In genomic region chr5:105569168-105569567, GRCm38 (mm10) we compare ENCODE assay signal across 24 mouse cellular contexts. TPM values are rescaled to one million over a fixed set of nuclear protein-coding genes. Genes with fewer than 3 reads are reported as not detected.
DNase-seq lines count a peak whose midpoint lies in the region; TF ChIP-seq lines count a peak whose summit lies in the region.
"Had no signal": no experiment of that assay in that cellular context is flagged by ENCODE, and none has a peak within 500 bp of the region (broad histone marks: within the 10 kb centered on the region; RNA-seq: fewer than 3 reads in every experiment).

No protein-coding gene starts in this region.

- no peak overlapping the region for H3K9ac ChIP-seq in heart, adult 2 months (ENCODE audit: low read depth, low read length)
- H3K9ac ChIP-seq: embryonic facial prominence, embryonic 12.5 days; forebrain, embryonic 13.5 days; heart, embryonic 12.5 days; heart, embryonic 15.5 days; hindbrain, embryonic 13.5 days; intestine, embryonic 15.5 days had no signal

- H3K36me3 ChIP-seq in heart, adult 2 months (ENCODE audit: control insufficient read depth, insufficient read depth, low read length), result peaks cover 15% of the 10 kb centered on the region
- H3K36me3 ChIP-seq: embryonic facial prominence, embryonic 12.5 days; heart, embryonic 15.5 days; hindbrain, embryonic 10.5 days; hindbrain, embryonic 13.5 days; intestine, embryonic 15.5 days had no signal

- no peak for TF ChIP-seq CTCF in heart, adult 2 months (IDR thresholded peaks at IDR 0.05)
- no peak for TF ChIP-seq CTCF in embryonic fibroblast, embryonic 13.5 days (IDR thresholded peaks at IDR 0.05; ENCODE audit: borderline replicate concordance, insufficient read depth, low read length)

- no peaks in the 10 kb centered on the region for H3K27me3 ChIP-seq in heart, adult 2 months (ENCODE audit: control insufficient read depth, insufficient read depth, low read length)
- H3K27me3 ChIP-seq: embryonic facial prominence, embryonic 12.5 days; forebrain, embryonic 13.5 days; heart, embryonic 12.5 days; heart, embryonic 15.5 days; hindbrain, embryonic 13.5 days; intestine, embryonic 15.5 days had no signal

- no peak for DNase-seq in heart, adult 2 months
- no peak for DNase-seq in heart, adult 11 months
- DNase-seq in right cerebral cortex, postnatal 4 days, result peak; percentile 20
- DNase-seq in right cerebral cortex, postnatal 14 days, result no peak
- no peak for DNase-seq in thymus, postnatal 14 days
- DNase-seq: adrenal gland, adult 8-10 months; adrenal gland, postnatal 25 days; B cell, adult 2 months; cerebellum, adult 18-20 months; cerebellum, adult 9-10 months; cerebellum, postnatal 14 days; gastrocnemius, postnatal 10 days; gastrocnemius, postnatal 36 days; heart, postnatal 10 days; heart, postnatal 36 days had no signal

- peaks cover 6% of the 10 kb centered on the region for H3K4me1 ChIP-seq in heart, adult 2 months (ENCODE audit: control insufficient read depth, insufficient read depth, low read length)
- H3K4me1 ChIP-seq in embryonic fibroblast, embryonic 13.5 days (ENCODE audit: control insufficient read depth, insufficient read depth, low read length), result peaks cover 7% of the 10 kb centered on the region
- H3K4me1 ChIP-seq: intestine, embryonic 15.5 days had no signal

- H3K4me3 ChIP-seq in heart, adult 2 months, result no peak overlapping the region
- H3K4me3 ChIP-seq in embryonic fibroblast, embryonic 13.5 days (ENCODE audit: insufficient read depth, low read length), result no peak overlapping the region
- H3K4me3 ChIP-seq: embryonic facial prominence, embryonic 12.5 days; forebrain, embryonic 10.5 days; forebrain, embryonic 13.5 days; heart, embryonic 12.5 days; heart, embryonic 15.5 days; hindbrain, embryonic 10.5 days; hindbrain, embryonic 13.5 days; intestine, embryonic 15.5 days had no signal

- intact Hi-C loops in heart, adult 2 months (cut with DNase I), result loop anchor here (5.0 kb wide), 1 partner anchor 42 kb away; no protein-coding TSS in a partner anchor

- no peak for TF ChIP-seq POLR2A in heart, adult 2 months (IDR thresholded peaks at IDR 0.05; ENCODE audit: insufficient read depth, low read depth, low read length)
- TF ChIP-seq POLR2A in embryonic fibroblast, embryonic 13.5 days (IDR thresholded peaks at IDR 0.05; ENCODE audit: low read depth, low read length), result no peak

- TF ChIP-seq EP300 in heart, adult 2 months (IDR thresholded peaks at IDR 0.05; ENCODE audit: insufficient read depth, low read depth, low read length), result no peak

- no peaks in the 10 kb centered on the region for H3K79me2 ChIP-seq in heart, adult 2 months (replicated peaks; ENCODE audit: control insufficient read depth, insufficient read depth, low read length)

- peak overlapping the region; percentile 33; the same call in 1 of the 2 replicates for H3K27ac ChIP-seq in heart, adult 2 months
- H3K27ac ChIP-seq in embryonic fibroblast, embryonic 13.5 days (ENCODE audit: insufficient read depth, low read length), result peak overlapping the region; percentile 47
- H3K27ac ChIP-seq: embryonic facial prominence, embryonic 12.5 days; forebrain, embryonic 10.5 days; forebrain, embryonic 13.5 days; heart, embryonic 15.5 days; hindbrain, embryonic 10.5 days; hindbrain, embryonic 13.5 days; intestine, embryonic 15.5 days had no signal

- WGBS in heart, adult 2 months, result 81% methylated on average over 2 of the region's 2 CpGs

RNA-seq across cellular contexts. Expression of gene Lrrc8c, which starts 50.0 kb away (rescaled TPM):
- 10 to 100 TPM; 19.7 to 35.5 TPM for total RNA-seq in heart, adult 2 months (2021)
- polyA plus RNA-seq in heart, adult 2 months (2012; rRNA removed), result 23.5 and 37.5 TPM in 2 replicates
- polyA plus RNA-seq in embryonic fibroblast, embryonic 13.5 days (2011; ENCODE audit: insufficient read length, low read depth, missing spikeins), result 47.1 and 66.1 TPM in 2 replicates
